Mouse (Mus musculus) neural tube, embryonic 13.5 days (tissue): Measurements from ENCODE around the gene Cdc14a. TPM values are rescaled to one million over a fixed set of nuclear protein-coding genes. Genes with fewer than 3 reads are reported as not detected.

Experiments
- ATAC-seq: fragments of 200-750 bp; cut with Nextera tagmentation; 2 replicates; pipeline ENCODE4 v1.8.0; 2017; ENCODE audit warnings: low read depth, mild to moderate bottlenecking, moderate TSS enrichment, moderate library complexity
- H3K27ac ChIP-seq: fragments of 300-500 bp; sonication (generic); replicated peaks from 2 replicates; pipeline ENCODE4 v1.5.1; 2015; ENCODE audit warnings: moderate library complexity, mild to moderate bottlenecking, inconsistent platforms
- H3K27me3 ChIP-seq: fragments of 300-500 bp; sonication (generic); 2 replicates; pipeline ENCODE4 v1.6.1; 2015; ENCODE audit warnings: mild to moderate bottlenecking, inconsistent platforms
- H3K36me3 ChIP-seq: fragments of 300-500 bp; sonication (generic); 2 replicates; pipeline ENCODE4 v1.6.1; 2015; ENCODE audit warnings: mild to moderate bottlenecking, inconsistent platforms
- H3K4me1 ChIP-seq: fragments of 300-500 bp; sonication (generic); replicated peaks from 2 replicates; pipeline ENCODE4 v1.6.1; 2015; ENCODE audit warnings: inconsistent platforms
- H3K4me2 ChIP-seq: fragments of 300-500 bp; sonication (generic); 2 replicates; pipeline ENCODE4 v1.6.1; 2015; ENCODE audit warnings: inconsistent platforms, mild to moderate bottlenecking, moderate library complexity
- H3K4me3 ChIP-seq: fragments of 300-500 bp; sonication (generic); 2 replicates; pipeline ENCODE4 v1.5.1; 2015; ENCODE audit warnings: mild to moderate bottlenecking, inconsistent platforms
- H3K9ac ChIP-seq: fragments of 300-500 bp; sonication (generic); 2 replicates; pipeline ENCODE4 v1.6.1; 2015; ENCODE audit warnings: moderate library complexity, mild to moderate bottlenecking, inconsistent platforms
- H3K9me3 ChIP-seq: fragments of 300-500 bp; sonication (generic); 2 replicates; pipeline ENCODE4 v1.6.1; 2016; ENCODE audit warnings: inconsistent platforms
- whole genome bisulfite sequencing: fragments of 180-500 bp; shearing (Covaris S2); methylation state at CpG from one replicate; pipeline ENCODE4 v1.1.7; 2015; 5-methylcytosine and 5-hydroxymethylcytosine counted together
- polyA plus RNA-seq: library from polyadenylated mRNA; unstranded; fragments of >200 nt; fragmentation: Nextera tagmentation; extraction: Ambion mirVana; gene quantifications from 2 replicates; pipeline ENCODE4 v1.2.1, GENCODE M21; 2015

The Cdc14a gene
- polyA plus RNA-seq, 1 experiment from 2014 or later = 6.4 TPM

DNA sequence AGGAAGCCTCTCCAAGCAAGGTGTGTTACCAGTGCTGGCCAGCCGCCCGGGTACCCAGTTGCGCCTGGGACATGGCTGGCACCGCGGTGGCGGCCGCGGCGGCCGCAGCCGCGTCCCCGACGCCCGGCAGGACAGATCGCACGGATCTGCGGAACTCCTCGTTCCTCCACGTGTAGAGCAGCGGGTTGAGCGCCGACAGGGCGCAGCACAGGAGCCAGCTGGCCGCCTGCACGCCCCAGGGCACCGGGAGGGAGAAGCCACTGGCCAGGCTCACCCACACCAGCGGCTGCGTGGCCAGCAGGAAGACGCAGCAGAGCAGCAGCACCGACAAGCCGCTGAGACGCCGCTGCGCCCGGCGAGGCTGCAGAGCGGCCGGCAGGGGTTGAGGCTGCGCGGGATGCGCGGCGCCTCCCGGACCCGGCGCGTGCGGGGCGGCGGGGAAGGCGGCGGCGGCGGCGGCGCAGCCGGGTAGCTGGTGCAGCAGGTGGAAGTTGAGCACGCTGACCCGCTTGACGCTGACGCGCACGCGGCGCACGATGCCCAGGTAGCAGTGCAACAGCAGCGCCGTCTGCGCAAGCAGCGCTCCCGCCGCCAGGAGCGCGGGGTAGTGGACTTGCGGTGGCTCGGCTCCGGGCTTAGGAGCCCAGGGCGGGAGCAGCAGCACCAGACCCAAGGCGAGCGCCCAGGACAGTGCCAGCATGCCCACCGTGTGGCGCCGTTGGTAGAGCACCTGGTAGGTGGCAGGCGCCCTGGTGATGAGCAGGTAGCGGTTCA, 172.2 kb downstream of the Cdc14a start:
- H3K36me3 ChIP-seq = no peaks in the 10 kb centered on the region
- H3K4me2 ChIP-seq = peak overlapping the region; percentile 100
- no peak overlapping the region for H3K27ac ChIP-seq
- H3K9me3 ChIP-seq = no peaks in the 10 kb centered on the region
- 1% methylated on average over 82 of the region's 86 CpGs for WGBS
- peaks cover 33% of the 10 kb centered on the region for H3K4me1 ChIP-seq
- peak overlapping the region; percentile 59 for H3K4me3 ChIP-seq
- peak; percentile 72 for ATAC-seq
- H3K27me3 ChIP-seq = peaks cover 60% of the 10 kb centered on the region
- peak overlapping the region; percentile 69 for H3K9ac ChIP-seq

DNA sequence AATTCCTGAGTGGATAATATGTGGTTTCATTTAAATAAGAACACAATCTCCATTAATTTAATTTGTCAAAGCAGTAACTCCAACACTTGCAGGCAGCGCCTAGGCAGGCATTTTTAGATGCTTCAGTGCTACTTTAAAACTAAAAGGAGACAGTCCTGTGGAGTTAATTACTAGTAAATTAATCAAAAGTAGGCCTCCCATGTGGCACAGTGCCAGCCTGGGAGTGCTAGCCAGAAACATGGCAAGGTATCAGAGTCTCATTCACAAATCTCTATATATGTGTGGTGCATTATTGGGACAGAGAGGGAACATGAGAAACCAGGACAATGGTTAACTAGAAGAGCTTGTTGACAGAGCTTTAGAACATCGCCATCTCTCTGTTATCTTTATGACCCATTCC, 174.8 kb downstream of the Cdc14a start:
- H3K9ac ChIP-seq = no peak overlapping the region
- no peak overlapping the region for H3K4me2 ChIP-seq
- H3K4me1 ChIP-seq = peaks cover 33% of the 10 kb centered on the region
- 67% methylated on average over 2 of the region's 2 CpGs for WGBS
- no peak overlapping the region for H3K4me3 ChIP-seq
- no peaks in the 10 kb centered on the region for H3K36me3 ChIP-seq
- ATAC-seq = no peak
- no peak overlapping the region for H3K27ac ChIP-seq
- H3K27me3 ChIP-seq = peaks cover 51% of the 10 kb centered on the region
- H3K9me3 ChIP-seq = no peaks in the 10 kb centered on the region

DNA sequence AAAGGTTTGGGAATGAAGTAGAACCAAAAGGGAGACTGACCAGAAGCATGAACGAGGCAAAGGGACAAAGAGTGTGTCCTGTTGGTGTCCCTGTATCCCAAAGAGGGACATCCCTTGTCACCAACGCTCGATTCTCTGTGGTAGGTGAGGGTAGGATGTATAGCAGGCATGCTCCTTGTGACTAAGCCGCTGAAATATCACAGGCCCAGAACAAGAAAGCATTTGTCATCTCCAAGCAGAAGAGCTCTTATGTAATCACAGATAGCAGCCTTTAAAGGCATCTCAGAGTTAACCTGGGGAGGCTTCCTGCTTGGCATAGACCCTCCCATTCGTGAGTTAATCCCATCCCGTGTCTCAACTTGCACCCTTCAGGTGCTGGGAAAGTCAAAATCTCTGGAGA, 179.4 kb downstream of the Cdc14a start:
- Histone ChIP-seq H3K4me1 (0 out of 2 replicates have a peak, but pooled peaks cover 4% of the 10 kb centered on the region), H3K36me3 (no peaks in the 10 kb centered on the region), H3K27me3 (peaks cover 19% of the 10 kb centered on the region), H3K27ac (no peak overlapping the region), H3K9me3 (no peaks in the 10 kb centered on the region), H3K4me3 (no peak overlapping the region), H3K9ac (no peak overlapping the region), H3K4me2 (no peak overlapping the region)
- WGBS = 81% methylated on average over 6 of the region's 6 CpGs
- ATAC-seq = no peak

DNA sequence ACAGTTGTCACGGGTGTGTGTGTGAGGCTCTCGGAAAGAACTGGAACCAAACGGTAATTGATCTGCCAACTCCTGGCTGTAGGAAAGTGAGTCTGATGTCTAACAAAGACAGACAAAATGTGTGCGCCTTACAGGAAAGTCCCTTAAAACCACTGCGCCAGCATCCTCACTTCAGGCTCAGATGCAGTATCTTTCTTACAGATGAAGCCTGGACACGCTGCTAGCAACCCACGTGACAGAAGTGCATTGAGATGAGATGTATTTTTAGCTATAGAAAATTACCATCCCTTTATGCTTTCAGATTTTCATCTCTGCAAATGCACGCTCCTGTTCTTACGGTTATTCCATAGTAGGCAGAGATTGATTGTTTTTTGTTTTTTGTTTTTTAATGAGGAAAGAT, 181.1 kb downstream of the Cdc14a start:
- Histone ChIP-seq H3K27ac (no peak overlapping the region), H3K9me3 (no peaks in the 10 kb centered on the region), H3K4me1 (no peaks in the 10 kb centered on the region), H3K36me3 (no peaks in the 10 kb centered on the region), H3K27me3 (0 out of 2 replicates have a peak, but pooled peaks cover 3% of the 10 kb centered on the region), H3K4me2 (no peak overlapping the region), H3K4me3 (no peak overlapping the region), H3K9ac (no peak overlapping the region)
- WGBS = 78% methylated on average over 9 of the region's 9 CpGs
- ATAC-seq = no peak

DNA sequence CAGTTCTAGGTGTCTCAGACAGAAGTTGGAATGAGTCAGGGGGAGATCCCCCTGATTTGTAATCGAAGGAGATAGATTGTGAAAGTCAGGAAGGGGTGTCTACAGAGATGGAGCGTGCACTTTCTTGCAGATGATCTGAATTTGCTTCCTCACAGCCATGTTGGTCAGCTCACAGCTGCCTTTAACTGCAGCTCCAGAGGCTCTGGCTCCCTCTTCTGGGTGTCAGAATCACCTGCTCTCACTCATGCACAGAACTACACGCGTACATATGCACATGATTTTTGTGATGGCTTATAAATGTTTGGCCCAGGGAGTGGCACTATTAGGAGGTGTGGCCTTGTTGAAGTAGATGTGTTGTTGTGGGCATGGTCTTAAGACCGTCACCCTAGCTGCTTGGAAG, 186.3 kb downstream of the Cdc14a start:
- no peak for ATAC-seq
- Histone ChIP-seq H3K4me2 (no peak overlapping the region), H3K4me3 (no peak overlapping the region), H3K27ac (no peak overlapping the region), H3K36me3 (no peaks in the 10 kb centered on the region), H3K9me3 (no peaks in the 10 kb centered on the region), H3K4me1 (no peaks in the 10 kb centered on the region), H3K9ac (no peak overlapping the region), H3K27me3 (no peaks in the 10 kb centered on the region)
- 87% methylated on average over 5 of the region's 5 CpGs for WGBS

DNA sequence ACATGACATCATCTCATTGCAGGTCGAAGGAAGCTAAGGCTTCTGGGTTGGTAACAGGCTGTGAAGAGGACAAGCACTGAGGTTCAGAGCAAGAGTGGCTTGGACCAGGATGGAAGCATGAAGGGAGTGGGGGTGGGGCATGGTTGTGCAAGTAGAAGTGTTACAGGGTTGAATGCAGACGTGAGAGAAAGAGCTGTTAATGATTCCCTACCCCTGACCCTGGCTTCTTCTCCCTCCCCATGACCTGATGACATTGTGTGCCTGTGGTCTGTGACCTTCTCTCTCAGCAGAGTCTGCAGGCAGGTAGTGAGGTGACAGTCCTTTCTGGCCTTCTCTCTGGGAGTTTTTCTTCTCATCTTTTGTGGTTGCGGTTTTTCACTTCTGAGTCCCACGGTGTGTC, 187.0 kb downstream of the Cdc14a start:
- Histone ChIP-seq H3K4me3 (no peak overlapping the region), H3K27ac (no peak overlapping the region), H3K36me3 (no peaks in the 10 kb centered on the region), H3K4me2 (no peak overlapping the region), H3K9me3 (no peaks in the 10 kb centered on the region), H3K4me1 (no peaks in the 10 kb centered on the region), H3K9ac (no peak overlapping the region), H3K27me3 (no peaks in the 10 kb centered on the region)
- 78% methylated on average over 4 of the region's 4 CpGs for whole genome bisulfite sequencing
- ATAC-seq = no peak

DNA sequence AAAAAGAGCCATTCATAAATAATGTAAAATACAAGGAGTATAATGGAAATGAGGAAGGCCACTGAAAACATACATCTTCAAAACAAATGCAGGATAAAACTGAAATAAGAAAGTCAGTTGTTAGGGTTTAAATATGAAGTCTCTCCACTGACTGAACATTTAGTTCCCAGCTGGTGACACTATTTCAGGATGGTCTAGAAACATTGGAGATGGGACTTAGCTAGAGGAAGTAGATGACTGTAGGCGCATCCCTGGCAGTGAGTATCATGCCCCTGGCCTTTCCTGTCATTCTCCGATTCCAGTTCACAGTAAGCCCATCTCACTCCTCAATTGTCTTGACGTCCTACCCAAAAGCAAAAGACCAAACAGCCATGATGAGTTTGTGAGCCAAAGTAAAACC, 190.3 kb downstream of the Cdc14a start:
- H3K9ac ChIP-seq = no peak overlapping the region
- no peaks in the 10 kb centered on the region for H3K9me3 ChIP-seq
- no peak overlapping the region for H3K4me2 ChIP-seq
- no peaks in the 10 kb centered on the region for H3K36me3 ChIP-seq
- H3K4me3 ChIP-seq = no peak overlapping the region
- 81% methylated on average over 3 of the region's 3 CpGs for WGBS
- ATAC-seq = no peak
- no peaks in the 10 kb centered on the region for H3K4me1 ChIP-seq
- H3K27ac ChIP-seq = no peak overlapping the region
- H3K27me3 ChIP-seq = no peaks in the 10 kb centered on the region

DNA sequence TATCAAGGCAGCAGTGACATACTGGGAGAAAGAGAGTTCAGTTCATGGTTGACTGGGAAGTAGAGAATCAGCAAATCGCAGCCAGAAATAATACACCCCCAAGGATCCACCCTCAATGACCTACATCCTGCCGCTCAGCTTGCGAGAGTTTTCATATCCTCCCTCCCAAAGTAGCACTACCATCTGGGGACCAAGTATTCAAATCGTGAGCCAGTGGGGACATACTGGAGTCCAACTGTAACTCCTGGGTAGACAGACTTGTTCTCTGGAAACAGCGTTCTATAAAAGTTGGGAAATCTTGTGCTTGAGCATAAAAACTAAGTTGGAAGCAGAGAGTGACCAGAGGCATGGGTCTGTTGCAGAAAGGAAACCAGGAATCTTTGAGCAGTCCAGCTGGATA, 191.1 kb downstream of the Cdc14a start:
- Histone ChIP-seq H3K9ac (no peak overlapping the region), H3K4me3 (no peak overlapping the region), H3K4me2 (no peak overlapping the region), H3K27me3 (no peaks in the 10 kb centered on the region), H3K27ac (no peak overlapping the region), H3K4me1 (no peaks in the 10 kb centered on the region), H3K9me3 (no peaks in the 10 kb centered on the region), H3K36me3 (no peaks in the 10 kb centered on the region)
- no peak for ATAC-seq
- whole genome bisulfite sequencing = 90% methylated on average over 5 of the region's 5 CpGs

DNA sequence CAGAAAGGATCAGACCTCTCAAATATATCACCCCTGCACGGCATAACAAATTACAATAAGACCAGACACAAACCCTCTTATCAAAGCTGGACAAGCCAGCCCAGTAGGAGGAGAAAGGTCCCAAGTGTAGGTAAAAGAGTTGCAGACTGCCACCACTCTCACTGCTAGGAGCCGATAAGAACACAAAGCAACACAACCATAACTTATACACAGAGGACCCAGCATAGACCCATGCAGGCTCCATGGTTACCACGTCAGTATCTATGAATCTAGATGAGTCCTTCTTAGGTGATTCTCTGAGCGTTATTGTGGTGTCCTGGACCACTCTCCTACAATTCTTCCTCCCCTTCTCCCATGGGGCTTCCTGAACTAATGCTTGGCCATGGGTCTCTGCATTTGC, 194.5 kb downstream of the Cdc14a start:
- no peak overlapping the region for H3K27ac ChIP-seq
- H3K4me2 ChIP-seq = no peak overlapping the region
- WGBS = 60% methylated on average over 4 of the region's 4 CpGs
- no peaks in the 10 kb centered on the region for H3K36me3 ChIP-seq
- no peak overlapping the region for H3K4me3 ChIP-seq
- H3K4me1 ChIP-seq = no peaks in the 10 kb centered on the region
- no peaks in the 10 kb centered on the region for H3K27me3 ChIP-seq
- ATAC-seq = no peak
- H3K9me3 ChIP-seq = no peaks in the 10 kb centered on the region
- H3K9ac ChIP-seq = no peak overlapping the region

DNA sequence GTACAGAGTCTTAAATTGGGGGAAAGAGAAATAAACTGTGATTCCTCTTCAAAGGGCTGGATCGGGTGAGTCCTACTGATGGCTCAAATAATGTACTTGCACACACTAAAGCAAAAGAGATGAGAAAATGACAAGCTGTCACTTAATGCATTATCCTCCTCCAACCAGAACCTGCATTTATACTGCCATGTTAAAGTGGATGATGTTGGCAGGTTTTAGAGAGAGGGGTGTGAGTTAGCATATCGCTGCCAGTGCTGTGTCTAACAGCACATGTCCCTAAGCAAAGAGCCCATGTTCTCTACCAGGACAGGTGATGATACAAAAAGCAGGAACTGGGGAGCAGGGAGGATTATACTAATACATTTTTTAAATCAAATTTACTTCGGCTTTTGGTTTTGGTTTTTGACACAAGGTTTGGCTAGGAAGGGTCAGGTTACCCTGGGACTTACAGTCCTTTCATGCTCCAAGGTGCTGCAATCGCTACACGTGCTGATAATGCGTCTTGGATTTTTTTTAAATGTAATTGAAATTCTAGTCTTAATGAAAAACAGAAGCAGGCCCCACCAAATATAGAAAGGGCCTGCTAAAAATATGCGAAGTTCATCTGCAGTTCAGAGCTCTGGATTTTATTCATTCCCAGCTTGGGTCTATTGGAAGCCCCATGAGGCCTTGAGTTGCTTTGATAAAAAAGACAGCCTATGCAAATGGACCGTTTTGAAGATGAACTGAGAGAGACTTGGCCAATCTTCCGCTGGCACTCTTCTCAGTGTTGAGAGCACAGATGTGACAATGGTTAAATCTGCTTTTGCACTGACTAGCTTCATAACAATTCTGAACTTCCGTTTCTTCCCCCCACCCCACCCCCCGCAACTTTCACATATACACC, 195.2 kb downstream of the Cdc14a start:
- no peak overlapping the region for H3K27ac ChIP-seq
- H3K9me3 ChIP-seq = no peaks in the 10 kb centered on the region
- 55% methylated on average over 11 of the region's 11 CpGs for WGBS
- H3K4me1 ChIP-seq = no peaks in the 10 kb centered on the region
- H3K4me2 ChIP-seq = no peak overlapping the region
- H3K4me3 ChIP-seq = no peak overlapping the region
- H3K27me3 ChIP-seq = no peaks in the 10 kb centered on the region
- no peak for ATAC-seq
- no peaks in the 10 kb centered on the region for H3K36me3 ChIP-seq
- H3K9ac ChIP-seq = no peak overlapping the region

DNA sequence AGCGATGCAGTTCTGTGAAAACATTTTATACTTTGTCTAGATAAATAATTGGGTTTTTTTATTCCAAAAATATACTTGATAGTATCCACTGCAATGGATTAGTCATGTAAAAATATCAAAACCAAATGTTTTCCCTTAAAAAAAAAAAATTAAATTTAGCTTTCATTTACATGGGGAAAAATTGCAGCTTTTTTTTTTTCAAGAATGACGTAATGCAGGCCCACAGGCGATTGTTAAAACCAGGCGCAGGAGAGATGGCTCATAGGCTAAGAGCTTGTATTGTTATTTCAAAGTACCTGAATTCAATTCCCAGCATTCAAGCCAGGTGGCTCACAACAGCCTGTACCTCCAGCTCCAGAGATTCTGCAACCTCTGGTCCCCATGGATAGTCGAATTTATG, 196.4 kb downstream of the Cdc14a start:
- no peak overlapping the region for H3K4me3 ChIP-seq
- no peak overlapping the region for H3K4me2 ChIP-seq
- no peak for ATAC-seq
- no peaks in the 10 kb centered on the region for H3K9me3 ChIP-seq
- 87% methylated on average over 5 of the region's 5 CpGs for WGBS
- peaks cover 8% of the 10 kb centered on the region for H3K4me1 ChIP-seq
- no peaks in the 10 kb centered on the region for H3K27me3 ChIP-seq
- H3K36me3 ChIP-seq = no peaks in the 10 kb centered on the region
- H3K27ac ChIP-seq = no peak overlapping the region
- H3K9ac ChIP-seq = no peak overlapping the region

DNA sequence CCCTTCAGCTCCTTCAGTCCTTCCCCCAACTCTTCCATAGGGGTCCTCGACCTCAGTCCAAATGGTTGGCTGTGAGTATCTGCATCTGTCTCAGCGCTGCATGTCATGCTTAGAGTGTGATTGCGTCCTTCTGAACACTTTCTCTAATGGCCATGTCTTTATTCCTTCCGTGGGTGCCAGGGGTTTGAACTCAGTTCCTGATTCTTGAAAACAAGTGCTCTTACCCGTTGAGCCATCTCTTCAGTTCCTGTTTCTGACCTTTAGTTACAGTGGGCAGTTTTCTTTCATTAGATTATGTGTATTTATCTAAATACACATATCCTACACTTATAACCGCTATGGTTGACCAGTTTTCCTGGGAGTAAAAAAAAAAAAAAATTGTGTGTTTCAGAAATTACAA, 196.9 kb downstream of the Cdc14a start:
- Histone ChIP-seq H3K9me3 (no peaks in the 10 kb centered on the region), H3K4me2 (no peak overlapping the region), H3K9ac (no peak overlapping the region), H3K27ac (no peak overlapping the region), H3K27me3 (no peaks in the 10 kb centered on the region), H3K4me1 (peaks cover 11% of the 10 kb centered on the region), H3K4me3 (no peak overlapping the region), H3K36me3 (no peaks in the 10 kb centered on the region)
- 90% methylated on average over 6 of the region's 6 CpGs for WGBS
- no peak for ATAC-seq
